ENCODE assay signal across 8 mouse cellular contexts in genomic region chr3:69598261-69599165, GRCm38 (mm10). TPM values are rescaled to one million over a fixed set of nuclear protein-coding genes. Genes with fewer than 3 reads are reported as not detected.
A peak's percentile ranks its signal among the peaks of the same experiment; 100 is the strongest.
DNase-seq lines count a peak whose midpoint lies in the region; ATAC-seq and TF ChIP-seq lines count a peak whose summit lies in the region.

TSS of gene B3galnt1 (minus strand) at chr3:69598960.

- no peaks in the 10 kb centered on the region for H3K36me3 ChIP-seq in E14TG2a.4 (ENCODE audit: insufficient read depth, low read length)
- H3K36me3 ChIP-seq in forebrain, embryonic 13.5 days (ENCODE audit: poor library complexity, severe bottlenecking) = 0 out of 2 replicates have a peak, but pooled peaks cover 4% of the 10 kb centered on the region
- no peaks in the 10 kb centered on the region for H3K36me3 ChIP-seq in heart, embryonic 16.5 days (ENCODE audit: control insufficient read depth, insufficient read depth)
- no peaks in the 10 kb centered on the region for H3K36me3 ChIP-seq in liver, embryonic 15.5 days (replicated peaks)
- H3K36me3 ChIP-seq in neural tube, embryonic 13.5 days = no peaks in the 10 kb centered on the region

- WGBS in forebrain, embryonic 13.5 days = 1% methylated on average over 41 of the region's 99 CpGs
- WGBS in heart, embryonic 16.5 days = 2% methylated on average over 53 of the region's 99 CpGs
- WGBS in liver, embryonic 15.5 days (ENCODE audit: insufficient replicate concordance) = 1% methylated on average over 97 of the region's 99 CpGs
- WGBS in neural tube, embryonic 13.5 days = under 1% methylated on average over 55 of the region's 99 CpGs

- DNase-seq in brain, embryonic 18.5 days (ENCODE audit: low read depth, low spot score) = peak; percentile 40
- DNase-seq in kidney, postnatal 25 days = peak; percentile 63 to 81
- DNase-seq in urinary bladder, adult 2 months (ENCODE audit: low spot score) = peak; percentile 41

- H3K4me1 ChIP-seq in E14TG2a.4 (replicated peaks; ENCODE audit: low read depth, low read length) = peaks cover 49% of the 10 kb centered on the region
- H3K4me1 ChIP-seq in forebrain, embryonic 13.5 days = peaks cover 42% of the 10 kb centered on the region
- H3K4me1 ChIP-seq in heart, embryonic 16.5 days (ENCODE audit: control insufficient read depth, insufficient read depth, low read length) = no peaks in the 10 kb centered on the region; the same call in 1 of the 2 replicates
- H3K4me1 ChIP-seq in liver, embryonic 15.5 days (replicated peaks) = no peaks in the 10 kb centered on the region
- H3K4me1 ChIP-seq in neural tube, embryonic 13.5 days (replicated peaks) = peaks cover 24% of the 10 kb centered on the region

- peaks cover 13% of the 10 kb centered on the region for H3K9me3 ChIP-seq in E14TG2a.4 (ENCODE audit: low read length)
- no peaks in the 10 kb centered on the region for H3K9me3 ChIP-seq in forebrain, embryonic 13.5 days (replicated peaks)
- no peaks in the 10 kb centered on the region for H3K9me3 ChIP-seq in heart, embryonic 16.5 days (replicated peaks; ENCODE audit: control insufficient read depth, low read length)
- no peaks in the 10 kb centered on the region for H3K9me3 ChIP-seq in liver, embryonic 15.5 days (replicated peaks)
- no peaks in the 10 kb centered on the region for H3K9me3 ChIP-seq in neural tube, embryonic 13.5 days

- no peak for TF ChIP-seq CTCF in E14TG2a.4 (conservative IDR thresholded peaks at IDR 0.05; ENCODE audit: low read length)

- H3K27ac ChIP-seq in forebrain, embryonic 13.5 days = peak within 1 kb of the TSS; percentile 57
- H3K27ac ChIP-seq in heart, embryonic 16.5 days (ENCODE audit: low read length) = no peak within 1 kb of the TSS
- no peak within 1 kb of the TSS for H3K27ac ChIP-seq in liver, embryonic 15.5 days (replicated peaks)
- peak within 1 kb of the TSS; percentile 83 for H3K27ac ChIP-seq in neural tube, embryonic 13.5 days (replicated peaks)

- peak within 1 kb of the TSS; percentile 89 for H3K9ac ChIP-seq in forebrain, embryonic 13.5 days
- H3K9ac ChIP-seq in heart, embryonic 16.5 days (ENCODE audit: low read length) = peak within 1 kb of the TSS; percentile 83
- H3K9ac ChIP-seq in liver, embryonic 15.5 days = peak within 1 kb of the TSS; percentile 21; the same call in 1 of the 2 replicates
- peak within 1 kb of the TSS; percentile 88 for H3K9ac ChIP-seq in neural tube, embryonic 13.5 days

- peak within 1 kb of the TSS; percentile 85 for H3K4me3 ChIP-seq in E14TG2a.4 (replicated peaks; ENCODE audit: low read length)
- H3K4me3 ChIP-seq in forebrain, embryonic 13.5 days = peak within 1 kb of the TSS; percentile 75
- peak within 1 kb of the TSS; percentile 76 for H3K4me3 ChIP-seq in heart, embryonic 16.5 days (ENCODE audit: low read length)
- peak within 1 kb of the TSS; percentile 58 for H3K4me3 ChIP-seq in liver, embryonic 15.5 days (replicated peaks)
- peak within 1 kb of the TSS; percentile 76 for H3K4me3 ChIP-seq in neural tube, embryonic 13.5 days

- H3K4me2 ChIP-seq in forebrain, embryonic 13.5 days = peak within 1 kb of the TSS; percentile 75
- H3K4me2 ChIP-seq in heart, embryonic 16.5 days (ENCODE audit: low read depth, low read length) = peak within 1 kb of the TSS; percentile 91
- H3K4me2 ChIP-seq in liver, embryonic 15.5 days = peak within 1 kb of the TSS; percentile 67
- H3K4me2 ChIP-seq in neural tube, embryonic 13.5 days = peak within 1 kb of the TSS; percentile 67

- H3K27me3 ChIP-seq in E14TG2a.4 (ENCODE audit: insufficient read depth, low read length) = peaks cover 24% of the 10 kb centered on the region
- H3K27me3 ChIP-seq in forebrain, embryonic 13.5 days = no peaks in the 10 kb centered on the region
- 0 out of 2 replicates have a peak, but pooled peaks cover 5% of the 10 kb centered on the region for H3K27me3 ChIP-seq in heart, embryonic 16.5 days (ENCODE audit: control insufficient read depth, insufficient read depth, low read length)
- peaks cover 45% of the 10 kb centered on the region for H3K27me3 ChIP-seq in liver, embryonic 15.5 days
- H3K27me3 ChIP-seq in neural tube, embryonic 13.5 days = no peaks in the 10 kb centered on the region

- ATAC-seq in forebrain, embryonic 13.5 days = peak; percentile 82
- ATAC-seq in heart, embryonic 16.5 days (replicated peaks; ENCODE audit: extremely low read depth, insufficient read depth, low FRiP score) = peak; percentile 70
- peak; percentile 37 for ATAC-seq in liver, embryonic 15.5 days (ENCODE audit: insufficient read depth)
- ATAC-seq in neural tube, embryonic 13.5 days (ENCODE audit: low read depth) = peak; percentile 94

RNA-seq across cellular contexts. Expression of gene B3galnt1, which starts in this region (rescaled TPM):
- polyA plus RNA-seq in forebrain, embryonic 13.5 days (2015; fragmentation: Nextera tagmentation; extraction: Ambion mirVana) = 55.6 and 60.3 TPM in 2 replicates
- 16.8 and 19.5 TPM in 2 replicates for polyA plus RNA-seq in heart, embryonic 16.5 days (2015; fragmentation: Nextera tagmentation; extraction: Ambion mirVana)
- 3.6 and 3.7 TPM in 2 replicates for polyA plus RNA-seq in liver, embryonic 15.5 days (2015; fragmentation: Nextera tagmentation; extraction: Ambion mirVana)
- polyA plus RNA-seq in neural tube, embryonic 13.5 days (2015; fragmentation: Nextera tagmentation; extraction: Ambion mirVana) = 76.0 and 82.6 TPM in 2 replicates
- polyA plus RNA-seq in urinary bladder, adult 2 months (2012; rRNA removed) = 19.1 and 20.9 TPM in 2 replicates

Comparison
In these comparisons a context has a peak if more than half of its experiments do, and no peak if none do; other contexts are left out.
1. ATAC-seq: peak in every context shown above with its lines; median percentile 94 in neural tube, embryonic 13.5 days; 82 in forebrain, embryonic 13.5 days; 70 in heart, embryonic 16.5 days; 37 in liver, embryonic 15.5 days.
2. H3K27ac ChIP-seq: peak in forebrain, embryonic 13.5 days (single experiment) and neural tube, embryonic 13.5 days (single experiment); none in heart, embryonic 16.5 days (single experiment) and liver, embryonic 15.5 days (single experiment).
3. H3K9ac ChIP-seq: peak in every context shown above with its lines; median percentile 89 in forebrain, embryonic 13.5 days; 88 in neural tube, embryonic 13.5 days; 83 in heart, embryonic 16.5 days; 21 in liver, embryonic 15.5 days.
4. Peak in every context shown above with its lines, with median percentiles within 50 percentile points of each other: H3K4me3 ChIP-seq, DNase-seq and H3K4me2 ChIP-seq.